Mouse (Mus musculus) neural tube, embryonic 15.5 days (tissue): ENCODE measurements at regions not wholly inside any gene's neighbourhood (a gene's known extent, or its start where the extent isn't known, plus 50 kb on each side); places are given as distances from the start of the nearest gene placed in this dataset.
"Not testable (repeated sequence)": the region's sequence is repeated elsewhere in the genome, so short reads cannot be mapped to it uniquely, and the experiment has no call there.

ENCODE experiments used
- ATAC-seq: fragments of 200-750 bp; cut with Nextera tagmentation; 2 replicates; pipeline ENCODE4 v1.8.0; 2017; ENCODE audit warnings: mild to moderate bottlenecking, moderate TSS enrichment, moderate library complexity; ENCODE audit not compliant: low FRiP score
- H3K27ac ChIP-seq: fragments of 300-500 bp; sonication (generic); replicated peaks from 2 replicates; pipeline ENCODE4 v1.5.1; 2015; ENCODE audit warnings: mild to moderate bottlenecking, inconsistent platforms
- H3K27me3 ChIP-seq: fragments of 300-500 bp; sonication (generic); replicated peaks from 2 replicates; pipeline ENCODE4 v1.6.1; 2015; ENCODE audit warnings: inconsistent platforms
- H3K36me3 ChIP-seq: fragments of 300-500 bp; sonication (generic); 2 replicates; pipeline ENCODE4 v1.6.1; 2015; ENCODE audit warnings: inconsistent platforms
- H3K4me1 ChIP-seq: fragments of 300-500 bp; sonication (generic); 2 replicates; pipeline ENCODE4 v1.6.1; 2015; ENCODE audit warnings: inconsistent platforms
- H3K4me2 ChIP-seq: fragments of 300-500 bp; sonication (generic); 2 replicates; pipeline ENCODE4 v1.6.1; 2015; ENCODE audit warnings: inconsistent platforms, mild to moderate bottlenecking, moderate library complexity
- H3K4me3 ChIP-seq: fragments of 300-500 bp; sonication (generic); replicated peaks from 2 replicates; pipeline ENCODE4 v1.5.1; 2015; ENCODE audit warnings: mild to moderate bottlenecking, inconsistent platforms
- H3K9ac ChIP-seq: fragments of 300-500 bp; sonication (generic); replicated peaks from 2 replicates; pipeline ENCODE4 v1.6.1; 2015; ENCODE audit warnings: mild to moderate bottlenecking, inconsistent platforms
- H3K9me3 ChIP-seq: fragments of 300-500 bp; sonication (generic); replicated peaks from 2 replicates; pipeline ENCODE4 v1.6.1; 2016; ENCODE audit warnings: inconsistent platforms
- WGBS: fragments of 180-500 bp; shearing (Covaris S2); methylation state at CpG from one replicate; pipeline ENCODE4 v1.1.7; 2015; ENCODE audit warnings: mixed read lengths; 5-methylcytosine and 5-hydroxymethylcytosine counted together

DNA sequence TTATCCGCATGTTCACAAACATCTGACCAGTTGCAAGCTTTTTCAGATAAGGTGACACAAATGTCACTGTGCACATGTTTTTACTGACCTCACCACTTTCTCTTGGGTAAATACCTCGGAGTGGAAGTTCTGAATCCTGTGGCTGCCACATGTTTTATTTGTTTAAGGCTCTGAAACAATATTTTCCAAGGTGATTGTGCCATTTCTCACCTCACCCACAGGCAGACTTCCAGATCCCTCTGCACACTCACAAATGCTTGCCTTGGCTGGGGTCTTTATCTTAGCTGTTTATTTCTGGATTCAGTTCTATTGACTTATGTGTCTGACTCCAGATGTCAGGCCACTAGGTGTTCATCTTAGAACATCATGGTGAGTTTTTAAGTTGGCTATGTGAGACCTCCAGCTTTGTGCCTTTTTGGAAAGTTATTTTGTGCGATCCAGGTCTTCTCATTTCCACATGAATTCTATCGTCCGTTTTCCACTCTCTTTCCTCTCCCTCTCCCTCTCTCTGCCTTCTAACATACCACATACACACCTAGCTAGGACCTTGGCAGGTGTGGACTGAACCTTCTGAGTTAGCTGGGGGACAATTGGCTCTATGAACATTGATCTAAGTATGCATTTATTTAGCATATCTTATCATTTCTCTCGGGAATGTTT, 133.6 kb downstream of the Dll1 start:
- 88% methylated on average over 6 of the region's 6 CpGs for WGBS
- H3K27me3 ChIP-seq, result no peaks in the 10 kb centered on the region

GRCm38 (mm10) chr17:15242356-15242755, 134.3 kb downstream of the Dll1 start:
- Histone ChIP-seq H3K9ac (no peak overlapping the region), H3K4me2 (no peak overlapping the region), H3K4me3 (no peak overlapping the region), H3K36me3 (no peaks in the 10 kb centered on the region), H3K27ac (no peak overlapping the region), H3K4me1 (no peaks in the 10 kb centered on the region), H3K27me3 (no peaks in the 10 kb centered on the region), H3K9me3 (no peaks in the 10 kb centered on the region)
- 90% methylated on average over 8 of the region's 8 CpGs for WGBS
- ATAC-seq, result no peak

More for the DNA sequence above, 133.6 kb downstream of the Dll1 start:
- H3K4me1 ChIP-seq, result peaks cover 7% of the 10 kb centered on the region
- H3K9me3 ChIP-seq, result no peaks in the 10 kb centered on the region
- ATAC-seq, result no peak
- H3K36me3 ChIP-seq, result no peaks in the 10 kb centered on the region
- H3K4me3 ChIP-seq, result no peak overlapping the region
- H3K4me2 ChIP-seq, result no peak overlapping the region
- no peak overlapping the region for H3K9ac ChIP-seq
- no peak overlapping the region for H3K27ac ChIP-seq

DNA sequence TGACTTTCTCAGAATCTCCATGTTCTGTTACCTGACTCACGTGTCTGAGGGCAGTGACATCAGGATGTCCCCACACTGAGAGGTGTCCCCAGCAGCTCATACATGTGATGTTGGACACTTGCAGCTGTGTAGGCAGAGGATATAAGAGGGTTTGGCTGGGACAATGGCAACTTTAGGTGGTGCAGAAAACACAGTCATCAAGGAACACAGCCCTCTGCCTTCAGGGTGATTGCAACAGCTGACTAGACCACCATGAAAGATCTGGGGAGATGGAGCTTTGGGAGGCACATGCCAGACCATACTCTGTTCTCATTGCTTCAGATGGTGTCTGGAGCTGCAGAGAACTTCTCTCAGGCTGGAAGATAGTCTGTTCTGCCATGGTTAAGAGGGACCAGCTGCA, 135.2 kb downstream of the Dll1 start:
- no peak for ATAC-seq
- H3K4me2 ChIP-seq, result no peak overlapping the region
- no peak overlapping the region for H3K4me3 ChIP-seq
- WGBS, result 92% methylated on average over 1 of the region's 1 CpGs
- no peaks in the 10 kb centered on the region for H3K4me1 ChIP-seq
- no peak overlapping the region for H3K9ac ChIP-seq
- H3K9me3 ChIP-seq, result no peaks in the 10 kb centered on the region
- H3K27me3 ChIP-seq, result no peaks in the 10 kb centered on the region
- no peaks in the 10 kb centered on the region for H3K36me3 ChIP-seq
- no peak overlapping the region for H3K27ac ChIP-seq

DNA sequence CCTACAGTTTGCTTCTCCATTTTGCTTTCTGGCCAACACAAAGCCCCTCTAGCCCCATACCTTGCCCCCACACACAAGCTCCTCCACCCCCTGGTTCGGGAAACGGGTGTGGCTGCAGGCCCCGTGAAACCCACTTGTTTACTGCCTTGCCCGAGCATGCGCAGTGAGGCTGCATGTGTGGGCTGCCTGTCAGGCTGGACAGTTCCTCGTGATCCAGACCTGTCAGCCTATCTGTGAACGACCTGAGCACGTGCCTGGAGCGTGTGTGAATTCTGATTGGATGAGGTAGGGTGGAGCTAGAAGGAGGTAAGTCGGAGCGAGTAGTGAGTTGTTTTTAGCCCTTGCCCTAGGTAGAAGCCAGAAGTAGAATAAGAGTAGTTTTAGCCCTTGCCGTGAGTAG, 136.0 kb downstream of the Dll1 start:
- H3K9me3 ChIP-seq, H3K27ac ChIP-seq, H3K4me3 ChIP-seq, H3K27me3 ChIP-seq, H3K4me2 ChIP-seq, ATAC-seq, H3K9ac ChIP-seq, H3K36me3 ChIP-seq, H3K4me1 ChIP-seq: not testable (repeated sequence)
- WGBS, result 80% methylated on average over 12 of the region's 12 CpGs

- Histone ChIP-seq H3K9me3 (no peaks in the 10 kb centered on the region), H3K27ac (no peak overlapping the region), H3K4me3 (no peak overlapping the region), H3K27me3 (no peaks in the 10 kb centered on the region), H3K4me1 (no peaks in the 10 kb centered on the region), H3K36me3 (no peaks in the 10 kb centered on the region), H3K9ac (no peak overlapping the region), H3K4me2 (no peak overlapping the region)
- 93% methylated on average over 7 of the region's 7 CpGs for WGBS
- no peak for ATAC-seq
These were observed 136.7 kb downstream of the Dll1 start for GRCm38 (mm10) chr17:15240011-15240410.

DNA sequence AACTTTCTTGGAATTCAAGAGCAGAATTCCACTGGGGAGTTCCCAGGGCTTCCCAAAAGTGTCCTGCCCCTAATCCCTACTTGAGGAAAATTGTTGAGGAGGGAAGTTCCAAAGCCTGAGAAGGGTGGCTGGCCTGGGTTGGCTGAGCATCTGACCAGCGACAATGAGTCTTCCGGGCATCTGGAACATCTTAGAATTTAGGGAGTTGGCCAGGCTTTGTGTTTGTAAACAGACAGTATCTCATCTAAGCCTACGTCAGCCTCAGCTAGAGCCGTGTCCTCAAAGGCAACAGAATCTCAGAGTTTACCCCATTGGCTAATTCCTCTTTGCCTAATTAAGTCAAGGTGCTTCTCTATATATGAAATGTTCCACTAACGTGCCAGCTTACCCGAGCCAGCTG, 141.6 kb downstream of the Dll1 start:
- no peak overlapping the region for H3K27ac ChIP-seq
- no peak for ATAC-seq
- H3K4me1 ChIP-seq, result no peaks in the 10 kb centered on the region
- H3K9me3 ChIP-seq, result no peaks in the 10 kb centered on the region
- no peak overlapping the region for H3K4me3 ChIP-seq
- WGBS, result 89% methylated on average over 6 of the region's 6 CpGs
- no peak overlapping the region for H3K9ac ChIP-seq
- H3K27me3 ChIP-seq, result no peaks in the 10 kb centered on the region
- no peak overlapping the region for H3K4me2 ChIP-seq
- H3K36me3 ChIP-seq, result no peaks in the 10 kb centered on the region

GRCm38 (mm10) chr17:15231175-15231574, 145.5 kb downstream of the Dll1 start:
- Histone ChIP-seq H3K27me3 (no peaks in the 10 kb centered on the region), H3K4me3 (no peak overlapping the region), H3K9me3 (no peaks in the 10 kb centered on the region), H3K4me1 (no peaks in the 10 kb centered on the region), H3K9ac (no peak overlapping the region), H3K36me3 (no peaks in the 10 kb centered on the region), H3K4me2 (no peak overlapping the region), H3K27ac (no peak overlapping the region)
- 81% methylated on average over 5 of the region's 5 CpGs for WGBS
- ATAC-seq, result no peak

DNA sequence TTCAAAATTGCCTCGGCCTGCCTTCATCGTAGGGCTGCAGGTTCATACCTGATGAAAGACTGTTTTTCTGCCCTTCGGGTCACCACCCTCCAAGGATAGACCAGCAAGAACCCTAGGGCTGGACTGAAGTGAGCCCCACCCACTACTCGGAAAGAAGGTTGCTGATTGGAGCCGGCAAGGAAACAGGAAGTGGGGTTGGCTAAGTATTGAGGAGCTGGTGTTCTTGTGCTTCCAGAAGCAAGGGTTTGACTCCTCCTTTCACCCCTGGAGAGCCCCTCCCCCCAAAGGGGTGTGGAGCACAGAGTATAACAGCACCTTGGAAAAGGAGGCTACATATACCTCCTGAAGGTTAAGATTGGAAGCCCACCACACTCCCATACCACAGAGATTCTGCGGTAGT, 147.5 kb downstream of the Dll1 start:
- no peak overlapping the region for H3K4me2 ChIP-seq
- ATAC-seq, result no peak
- H3K36me3 ChIP-seq, result no peaks in the 10 kb centered on the region
- H3K4me3 ChIP-seq, result no peak overlapping the region
- H3K9ac ChIP-seq, result no peak overlapping the region
- no peaks in the 10 kb centered on the region for H3K27me3 ChIP-seq
- WGBS, result 81% methylated on average over 6 of the region's 6 CpGs
- H3K27ac ChIP-seq, result no peak overlapping the region
- no peaks in the 10 kb centered on the region for H3K4me1 ChIP-seq
- no peaks in the 10 kb centered on the region for H3K9me3 ChIP-seq

DNA sequence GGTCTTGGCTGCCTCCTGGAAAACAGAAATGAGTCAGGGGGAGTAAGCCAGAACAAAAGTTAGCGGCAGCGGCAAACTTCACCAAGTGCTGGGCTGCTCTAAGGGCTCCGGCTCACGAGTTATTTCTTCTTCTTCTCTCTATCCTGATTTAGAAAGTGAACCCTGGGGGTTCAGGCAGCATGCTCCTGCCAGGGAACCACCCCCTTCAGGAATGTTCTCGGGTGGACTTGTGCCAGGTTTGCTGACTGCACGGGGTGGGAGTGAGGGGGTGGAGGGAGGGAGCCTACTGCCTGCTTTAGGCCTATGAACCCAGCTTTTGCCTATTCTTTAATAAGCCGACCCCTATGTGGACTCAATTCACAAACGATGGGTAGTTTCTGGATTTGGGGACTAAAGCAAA, 148.6 kb downstream of the Dll1 start:
- Histone ChIP-seq H3K9me3 (no peaks in the 10 kb centered on the region), H3K27me3 (no peaks in the 10 kb centered on the region), H3K4me3 (no peak overlapping the region), H3K9ac (no peak overlapping the region), H3K27ac (no peak overlapping the region), H3K4me1 (no peaks in the 10 kb centered on the region), H3K4me2 (no peak overlapping the region), H3K36me3 (no peaks in the 10 kb centered on the region)
- ATAC-seq, result no peak
- WGBS, result 81% methylated on average over 8 of the region's 8 CpGs

GRCm38 (mm10) chr17:15223826-15224225, 152.8 kb downstream of the Dll1 start:
- H3K9me3 ChIP-seq, result no peaks in the 10 kb centered on the region
- 95% methylated on average over 10 of the region's 10 CpGs for WGBS
- ATAC-seq, result no peak
- H3K9ac ChIP-seq, result no peak overlapping the region
- no peaks in the 10 kb centered on the region for H3K4me1 ChIP-seq
- no peaks in the 10 kb centered on the region; the same call in 1 of the 2 replicates for H3K27me3 ChIP-seq
- no peak overlapping the region for H3K27ac ChIP-seq
- H3K4me2 ChIP-seq, result no peak overlapping the region
- no peak overlapping the region for H3K4me3 ChIP-seq
- H3K36me3 ChIP-seq, result no peaks in the 10 kb centered on the region

DNA sequence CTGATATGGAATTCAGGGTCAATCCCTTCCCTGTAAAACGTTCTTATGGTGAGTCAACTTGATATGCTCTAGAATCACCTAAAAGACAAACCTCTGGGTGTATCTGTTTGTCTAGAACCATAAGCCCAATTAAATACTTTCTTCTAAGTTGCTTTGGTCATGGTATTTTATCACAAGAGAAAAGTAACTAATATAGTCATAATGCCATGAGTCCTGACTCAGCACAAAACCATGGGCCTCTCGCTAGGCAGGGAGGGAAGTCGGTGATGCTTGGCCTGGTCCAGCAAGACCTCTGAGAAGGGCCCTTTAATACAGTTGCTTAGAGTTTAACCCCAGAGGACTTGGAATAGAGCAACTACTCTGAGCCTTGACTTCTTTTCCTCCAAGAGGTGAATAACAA, 153.7 kb downstream of the Dll1 start:
- no peaks in the 10 kb centered on the region for H3K9me3 ChIP-seq
- no peak overlapping the region for H3K4me3 ChIP-seq
- no peak overlapping the region for H3K4me2 ChIP-seq
- H3K27me3 ChIP-seq, result no peaks in the 10 kb centered on the region; the same call in 1 of the 2 replicates
- H3K36me3 ChIP-seq, result no peaks in the 10 kb centered on the region
- no peak overlapping the region for H3K27ac ChIP-seq
- no peaks in the 10 kb centered on the region for H3K4me1 ChIP-seq
- 87% methylated on average over 3 of the region's 3 CpGs for WGBS
- no peak for ATAC-seq
- no peak overlapping the region for H3K9ac ChIP-seq

GRCm38 (mm10) chr17:15214157-15214685, 162.5 kb downstream of the Dll1 start:
- no peaks in the 10 kb centered on the region for H3K36me3 ChIP-seq
- H3K27me3 ChIP-seq, result no peaks in the 10 kb centered on the region
- WGBS, result 86% methylated on average over 1 of the region's 1 CpGs
- no peak overlapping the region for H3K4me2 ChIP-seq
- ATAC-seq, result no peak
- no peaks in the 10 kb centered on the region for H3K9me3 ChIP-seq
- no peaks in the 10 kb centered on the region for H3K4me1 ChIP-seq
- H3K27ac ChIP-seq, result no peak overlapping the region
- no peak overlapping the region for H3K9ac ChIP-seq
- no peak overlapping the region for H3K4me3 ChIP-seq
